Mouse (Mus musculus) testis, adult 2 months (tissue): ENCODE data around the gene Ush1g.

Experiments
- CTCF ChIP-seq: fragments of 200-500 bp; IDR thresholded peaks from 2 replicates; pipeline ENCODE4 v1.5.1; 2012; ENCODE audit warnings: low read depth, mild to moderate bottlenecking, inconsistent platforms, low read length, moderate library complexity; ENCODE audit not compliant: control insufficient read depth, insufficient read depth, insufficient replicate concordance
- POLR2A ChIP-seq: fragments of 200-500 bp; IDR thresholded peaks from 2 replicates; pipeline ENCODE4 v1.6.1; 2012; ENCODE audit warnings: low read depth, mild to moderate bottlenecking, inconsistent platforms, low read length, moderate library complexity; ENCODE audit not compliant: control insufficient read depth

- TF ChIP-seq CTCF (no peak), POLR2A (no peak)
Observed at GRCm38 (mm10) chr11:115267061-115267883, 54.6 kb downstream of the Ush1g start, which contains the start of gene Grin2c.
